Mouse (Mus musculus) small intestine, adult 2 months (tissue): ENCODE measurements around the gene Agtrap. TPM values are rescaled to one million over a fixed set of nuclear protein-coding genes. Genes with fewer than 3 reads are reported as not detected.
A peak's percentile ranks its signal among the peaks of the same experiment; 100 is the strongest.
"Not testable (repeated sequence)": the region's sequence is repeated elsewhere in the genome, so short reads cannot be mapped to it uniquely, and the experiment has no call there.

Source experiments
- H3K27ac ChIP-seq: fragments of 200-500 bp; 2 replicates; pipeline ENCODE4 v1.5.1; 2012; ENCODE audit warnings: low read depth, low read length, control low read depth, inconsistent platforms; ENCODE audit not compliant: insufficient read depth
- H3K27me3 ChIP-seq: fragments of 200-500 bp; 2 replicates; pipeline ENCODE4 v1.6.1; 2012; ENCODE audit warnings: mild to moderate bottlenecking, moderate library complexity, low read length, inconsistent platforms; ENCODE audit not compliant: control insufficient read depth, insufficient read depth
- H3K36me3 ChIP-seq: fragments of 200-500 bp; 2 replicates; pipeline ENCODE4 v1.6.1; 2012; ENCODE audit warnings: mild to moderate bottlenecking, low read length, control low read depth, inconsistent platforms; ENCODE audit not compliant: control insufficient read depth, insufficient read depth
- H3K4me1 ChIP-seq: fragments of 200-500 bp; 2 replicates; pipeline ENCODE4 v1.6.1; 2012; ENCODE audit warnings: low read length, inconsistent platforms, mixed read lengths; ENCODE audit not compliant: control insufficient read depth, insufficient read depth, insufficient read length
- H3K4me3 ChIP-seq: fragments of 200-500 bp; 2 replicates; pipeline ENCODE4 v1.5.1; 2012; ENCODE audit warnings: low read depth, mild to moderate bottlenecking, control low read depth, inconsistent platforms, low read length, moderate library complexity
- CTCF ChIP-seq: fragments of 200-500 bp; IDR thresholded peaks from 2 replicates; pipeline ENCODE4 v1.5.1; 2012; ENCODE audit warnings: low read depth, mild to moderate bottlenecking, control low read depth, inconsistent platforms, low read length, moderate library complexity, mixed read lengths; ENCODE audit not compliant: insufficient replicate concordance, insufficient read length; ENCODE audit errors: extremely low read depth
- POLR2A ChIP-seq: fragments of 200-500 bp; IDR thresholded peaks from 2 replicates; pipeline ENCODE4 v1.6.1; 2012; ENCODE audit warnings: low read depth, mild to moderate bottlenecking, control low read depth, inconsistent platforms, low read length, moderate library complexity
- WGBS: fragments of 180-500 bp; shearing (Covaris S2); methylation state at CpG from one replicate; pipeline ENCODE4 v1.1.7; 2018; 5-methylcytosine and 5-hydroxymethylcytosine counted together
- polyA plus RNA-seq: library from polyadenylated mRNA; depleted of rRNA; stranded (reverse); fragments of >200 nt; gene quantifications from 2 replicates; pipeline ENCODE4 v1.2.3, GENCODE M21; 2012

The Agtrap gene
- polyA plus RNA-seq, 1 experiment, result 14.2 TPM

- H3K27ac ChIP-seq, result no peak overlapping the region
- no peaks in the 10 kb centered on the region for H3K36me3 ChIP-seq
- TF ChIP-seq CTCF (no peak), POLR2A (no peak)
- no peak overlapping the region for H3K4me3 ChIP-seq
- WGBS, result 46% methylated on average over 1 of the region's 1 CpGs
- peaks cover 33% of the 10 kb centered on the region for H3K27me3 ChIP-seq
- H3K4me1 ChIP-seq, result no peaks in the 10 kb centered on the region; the same call in 1 of the 2 replicates
Observed at GRCm38 (mm10) chr4:148128241-148128640, 40.4 kb upstream of the Agtrap start.

- WGBS, result 43% methylated on average over 3 of the region's 3 CpGs
- TF ChIP-seq POLR2A, result no peak
- no peak for TF ChIP-seq CTCF
- 0 out of 2 replicates have a peak, but pooled peaks cover 3% of the 10 kb centered on the region for H3K27me3 ChIP-seq
Observed at GRCm38 (mm10) chr4:148122694-148123066, 34.8 kb upstream of the Agtrap start.

GRCm38 (mm10) chr4:148121982-148122693 is 34.3 kb upstream of the Agtrap start:
- TF ChIP-seq CTCF, result no peak
- no peak for TF ChIP-seq POLR2A
- Histone ChIP-seq H3K4me1 (no peaks in the 10 kb centered on the region), H3K27me3 (0 out of 2 replicates have a peak, but pooled peaks cover 3% of the 10 kb centered on the region), H3K36me3 (no peaks in the 10 kb centered on the region), H3K27ac (no peak overlapping the region), H3K4me3 (no peak overlapping the region)
- 40% methylated on average over 6 of the region's 6 CpGs for WGBS

More at GRCm38 (mm10) chr4:148122694-148123066, 34.8 kb upstream of the Agtrap start:
- Histone ChIP-seq H3K36me3 (no peaks in the 10 kb centered on the region), H3K4me1 (no peaks in the 10 kb centered on the region), H3K4me3 (no peak overlapping the region), H3K27ac (no peak overlapping the region)

GRCm38 (mm10) chr4:148121362-148121761 is 33.5 kb upstream of the Agtrap start:
- Histone ChIP-seq H3K27ac (no peak overlapping the region), H3K4me1 (no peaks in the 10 kb centered on the region), H3K27me3 (0 out of 2 replicates have a peak, but pooled peaks cover 3% of the 10 kb centered on the region), H3K4me3 (no peak overlapping the region), H3K36me3 (no peaks in the 10 kb centered on the region)
- TF ChIP-seq POLR2A (no peak), CTCF (no peak)
- 71% methylated on average over 4 of the region's 4 CpGs for WGBS

GRCm38 (mm10) chr4:148120555-148120954 is 32.7 kb upstream of the Agtrap start:
- WGBS, result 65% methylated on average over 9 of the region's 9 CpGs
- TF ChIP-seq POLR2A (no peak), CTCF (no peak)
- Histone ChIP-seq H3K4me3 (no peak overlapping the region), H3K4me1 (no peaks in the 10 kb centered on the region), H3K27me3 (0 out of 2 replicates have a peak, but pooled peaks cover 2% of the 10 kb centered on the region), H3K36me3 (no peaks in the 10 kb centered on the region), H3K27ac (no peak overlapping the region)

GRCm38 (mm10) chr4:148119578-148119977 is 31.7 kb upstream of the Agtrap start:
- not testable (repeated sequence) for H3K27me3 ChIP-seq, H3K4me3 ChIP-seq, H3K27ac ChIP-seq, H3K36me3 ChIP-seq, H3K4me1 ChIP-seq
- 77% methylated on average over 9 of the region's 9 CpGs for WGBS

- Histone ChIP-seq H3K27me3 (no peaks in the 10 kb centered on the region), H3K4me3 (no peak overlapping the region), H3K36me3 (no peaks in the 10 kb centered on the region), H3K27ac (no peak overlapping the region), H3K4me1 (peaks cover 2% of the 10 kb centered on the region; the same call in 1 of the 2 replicates)
- 76% methylated on average over 4 of the region's 4 CpGs for WGBS
- TF ChIP-seq CTCF (no peak), POLR2A (no peak)
Observed at GRCm38 (mm10) chr4:148117392-148117791, 29.6 kb upstream of the Agtrap start.

GRCm38 (mm10) chr4:148116657-148117056 is 28.8 kb upstream of the Agtrap start:
- no peak overlapping the region for H3K27ac ChIP-seq
- no peaks in the 10 kb centered on the region for H3K27me3 ChIP-seq
- peaks cover 2% of the 10 kb centered on the region; the same call in 1 of the 2 replicates for H3K4me1 ChIP-seq
- no peaks in the 10 kb centered on the region for H3K36me3 ChIP-seq
- H3K4me3 ChIP-seq, result no peak overlapping the region
- 81% methylated on average over 4 of the region's 4 CpGs for WGBS
- TF ChIP-seq POLR2A (no peak), CTCF (peak; percentile 36; the same call in 1 of the 2 replicates)
